Mouse (Mus musculus) CH12.LX (cell line): ENCODE results near the gene Eya2. TPM values are rescaled to one million over a fixed set of nuclear protein-coding genes. Genes with fewer than 3 reads are reported as not detected.

Source experiments
- DNase-seq: peaks from one replicate; pipeline ENCODE4 v3.0.0-alpha.2; 2013; ENCODE audit errors: extremely low read depth
- H3K27ac ChIP-seq: 2 replicates; pipeline ENCODE4 v1.5.1; 2012; ENCODE audit warnings: low read depth, mild to moderate bottlenecking, control low read depth, moderate library complexity; ENCODE audit not compliant: insufficient read depth
- H3K27me3 ChIP-seq: replicated peaks from 2 replicates; pipeline ENCODE3; 2012; ENCODE audit warnings: inconsistent platforms
- H3K36me3 ChIP-seq, 2 experiments: replicated peaks in 1 of 2; 2 replicates each; pipeline versions ENCODE3 to v1.6.1; 2012; ENCODE audit warnings: inconsistent platforms in 1 of 2, low read length in 1 of 2, mild to moderate bottlenecking in 1 of 2, mixed read lengths in 1 of 2, moderate library complexity in 1 of 2; ENCODE audit not compliant: control insufficient read depth in 1 of 2, insufficient read depth in 1 of 2
- H3K4me1 ChIP-seq, 2 experiments: 2 replicates each; pipeline ENCODE4 v1.6.1; 2012; ENCODE audit warnings: inconsistent platforms in 1 of 2, moderate library complexity in 1 of 2; ENCODE audit not compliant: insufficient read depth in 2 of 2, control insufficient read depth in 1 of 2
- H3K4me2 ChIP-seq: 2 replicates; pipeline ENCODE4 v1.6.1; 2012; ENCODE audit warnings: low read depth, mild to moderate bottlenecking, control low read depth; ENCODE audit not compliant: poor library complexity, insufficient read depth, severe bottlenecking
- H3K4me3 ChIP-seq, 3 experiments: fragments of 150-350 bp in 1 of 3; sonication (generic) in 1 of 3; replicated peaks in 1 of 3; 2 replicates each; pipeline versions ENCODE3 to v1.5.1; 2011 to 2012; ENCODE audit warnings: low read depth in 2 of 3, low read length in 2 of 3, mild to moderate bottlenecking in 2 of 3, moderate library complexity in 2 of 3, control low read depth in 1 of 3, improper control_type of control experiment in 1 of 3, inconsistent platforms in 1 of 3, mixed read lengths in 1 of 3; ENCODE audit not compliant: poor library complexity in 1 of 3
- H3K79me2 ChIP-seq: replicated peaks from 2 replicates; pipeline ENCODE4 v1.6.1; 2012; ENCODE audit warnings: mild to moderate bottlenecking, moderate library complexity; ENCODE audit not compliant: control insufficient read depth, poor library complexity, insufficient read depth, severe bottlenecking; ENCODE audit errors: extremely low read depth
- H3K9ac ChIP-seq: 2 replicates; pipeline ENCODE4 v1.6.1; 2012; ENCODE audit warnings: low read depth, mild to moderate bottlenecking, control low read depth, moderate library complexity; ENCODE audit not compliant: insufficient read depth
- H3K9me3 ChIP-seq: replicated peaks from 2 replicates; pipeline ENCODE3; 2012; ENCODE audit warnings: low read length, inconsistent platforms, mixed read lengths
- BHLHE40 ChIP-seq: IDR thresholded peaks from 2 replicates; pipeline ENCODE4 v1.6.1; 2011; ENCODE audit warnings: mild to moderate bottlenecking, low read depth, low read length, improper control_type of control experiment
- CHD1 ChIP-seq: IDR thresholded peaks from 2 replicates; pipeline ENCODE4 v1.6.1; 2012; ENCODE audit warnings: low read depth, low read length, improper control_type of control experiment, inconsistent platforms
- E2F4 ChIP-seq: IDR thresholded peaks from 2 replicates; pipeline ENCODE4 v1.6.1; 2011; ENCODE audit warnings: low read depth, low read length, improper control_type of control experiment; ENCODE audit not compliant: insufficient replicate concordance
- EP300 ChIP-seq: IDR thresholded peaks from 2 replicates; pipeline ENCODE4 v1.6.1; 2011; ENCODE audit warnings: low read length, improper control_type of control experiment
- ETS1 ChIP-seq: conservative IDR thresholded peaks from 2 replicates; pipeline ENCODE4 v1.6.1; 2012; ENCODE audit warnings: low read depth, mild to moderate bottlenecking, inconsistent platforms, low read length, improper control_type of control experiment, moderate library complexity
- JUND ChIP-seq: conservative IDR thresholded peaks from 2 replicates; pipeline ENCODE4 v1.6.1; 2011; ENCODE audit warnings: low read depth, low read length, improper control_type of control experiment
- KAT2A ChIP-seq: IDR thresholded peaks from 2 replicates; pipeline ENCODE4 v1.6.1; 2012; ENCODE audit warnings: low read length, improper control_type of control experiment, inconsistent platforms; ENCODE audit not compliant: insufficient replicate concordance
- MAFK ChIP-seq: IDR thresholded peaks from 2 replicates; pipeline ENCODE4 v1.6.1; 2011; ENCODE audit warnings: low read length, improper control_type of control experiment; ENCODE audit not compliant: insufficient replicate concordance
- MAX ChIP-seq: IDR thresholded peaks from 2 replicates; pipeline ENCODE4 v1.6.1; 2011; ENCODE audit warnings: low read length, improper control_type of control experiment
- NELFE ChIP-seq: IDR thresholded peaks from 2 replicates; pipeline ENCODE4 v1.6.1; 2011; ENCODE audit warnings: low read depth, low read length, improper control_type of control experiment
- PAX5 ChIP-seq: IDR thresholded peaks from 2 replicates; pipeline ENCODE4 v1.6.1; 2012; ENCODE audit warnings: low read length, inconsistent platforms, mixed read lengths
- POLR2A ChIP-seq: IDR thresholded peaks from 2 replicates; pipeline ENCODE4 v1.6.1; 2011; ENCODE audit warnings: low read depth, mild to moderate bottlenecking, improper control_type of control experiment, low read length
- RAD21 ChIP-seq: IDR thresholded peaks from 2 replicates; pipeline ENCODE4 v1.6.1; 2011; ENCODE audit warnings: low read depth, mild to moderate bottlenecking, low read length, improper control_type of control experiment, moderate library complexity
- RCOR1 ChIP-seq: conservative IDR thresholded peaks from 2 replicates; pipeline ENCODE4 v1.6.1; 2012; ENCODE audit warnings: low read depth, mild to moderate bottlenecking, inconsistent platforms, low read length, improper control_type of control experiment
- SIN3A ChIP-seq: IDR thresholded peaks from 2 replicates; pipeline ENCODE4 v1.6.1; 2012; ENCODE audit warnings: low read length, improper control_type of control experiment, inconsistent platforms
- TBP ChIP-seq: conservative IDR thresholded peaks from 2 replicates; pipeline ENCODE4 v1.6.1; 2011; ENCODE audit warnings: low read depth, low read length, improper control_type of control experiment
- TCF12 ChIP-seq: IDR thresholded peaks from 2 replicates; pipeline ENCODE4 v1.6.1; 2014; ENCODE audit warnings: low read depth, mild to moderate bottlenecking, inconsistent platforms, low read length, improper control_type of control experiment
- ZC3H11A ChIP-seq: IDR thresholded peaks from 2 replicates; pipeline ENCODE4 v1.6.1; 2012; ENCODE audit warnings: low read depth, mild to moderate bottlenecking, inconsistent platforms, low read length, improper control_type of control experiment
- dilution Hi-C: fragments of 300-500 bp; cut with MboI; formaldehyde crosslinking; loops from 2 replicates; pipeline ENCODE4 v1.14.3; 2020; ENCODE audit warnings: low sequenced_read_pairs; ENCODE audit not compliant: extremely low pct_unique_long_range_greater_than_20kb, extremely low pct_ligation_motif_present
- in situ Hi-C: fragments of 300-500 bp; cut with MboI; formaldehyde crosslinking; loops from 3 replicates; pipeline ENCODE4 v1.14.3; 2019; ENCODE audit warnings: low sequenced_read_pairs, low pct_ligation_motif_present, low pct_unique_long_range_greater_than_20kb, mixed read lengths
- polyA plus RNA-seq: library from polyadenylated mRNA; unstranded; fragments of >175 nt; gene quantifications from 2 replicates; pipeline ENCODE4 v1.2.1, GENCODE M21; 2012; ENCODE audit warnings: low read depth; ENCODE audit not compliant: insufficient read length
- total RNA-seq, 2 experiments: library from RNA; depleted of rRNA; stranded (reverse); fragments of 300-350 nt in 1 of 2; fragments of >200 nt in 1 of 2; gene quantifications; 2 replicates each; pipeline ENCODE4 v1.2.3; 2012 to 2014

Eya2 gene
- total and polyA plus RNA-seq, 3 experiments = not detected

GRCm38 (mm10) chr2:165687516-165687915, 92.7 kb downstream of the Eya2 start:
- H3K27ac ChIP-seq = no peak overlapping the region
- H3K4me1 ChIP-seq = no peaks in the 10 kb centered on the region
- DNase-seq = no peak
- TF ChIP-seq JUND (no peak), KAT2A (no peak), CHD1 (no peak), BHLHE40 (no peak), ZC3H11A (no peak), TCF12 (no peak), MAFK (no peak), SIN3A (no peak), ETS1 (no peak)
- TF ChIP-seq, all 38 proteins: peak for 0
- Histone ChIP-seq H3K27me3 (peaks cover 78% of the 10 kb centered on the region), H3K9ac (no peak overlapping the region), H3K9me3 (no peaks in the 10 kb centered on the region), H3K4me2 (no peak overlapping the region), H3K36me3 (no peaks in the 10 kb centered on the region), H3K4me3 (no peak overlapping the region), H3K79me2 (no peaks in the 10 kb centered on the region)
- in situ Hi-C loops (no loop called here), dilution Hi-C loops (no loop called here)

GRCm38 (mm10) chr2:165688896-165689295, 94.1 kb downstream of the Eya2 start:
- Histone ChIP-seq H3K9ac (no peak overlapping the region), H3K27ac (no peak overlapping the region), H3K79me2 (no peaks in the 10 kb centered on the region), H3K4me3 (no peak overlapping the region), H3K36me3 (no peaks in the 10 kb centered on the region), H3K9me3 (no peaks in the 10 kb centered on the region), H3K4me1 (no peaks in the 10 kb centered on the region), H3K27me3 (peaks cover 85% of the 10 kb centered on the region), H3K4me2 (no peak overlapping the region)
- in situ Hi-C loops = no loop called here
- TF ChIP-seq ETS1 (no peak), EP300 (no peak), RCOR1 (no peak), E2F4 (no peak), POLR2A (no peak), CHD1 (no peak), TBP (no peak), MAX (no peak), RAD21 (no peak), NELFE (no peak), KAT2A (no peak), PAX5 (no peak)
- dilution Hi-C loops = no loop called here
- DNase-seq = no peak
